Comparison of ENCODE assay signal across 18 mouse cellular contexts in genomic region chr11:5054151-5054550, GRCm38 (mm10).
"Had no signal": no experiment of that assay in that cellular context is flagged by ENCODE, and none has a peak within 500 bp of the region (broad histone marks: within the 10 kb centered on the region; RNA-seq: fewer than 3 reads in every experiment).

No protein-coding gene starts in this region.

- H3K9ac ChIP-seq: limb, embryonic 12.5 days; limb, embryonic 15.5 days; liver, embryonic 13.5 days; midbrain, embryonic 13.5 days; stomach, embryonic 15.5 days had no signal

- H3K9me3 ChIP-seq: limb, embryonic 12.5 days; limb, embryonic 15.5 days; liver, embryonic 13.5 days; midbrain, embryonic 13.5 days; stomach, embryonic 15.5 days had no signal

- ATAC-seq: midbrain, embryonic 13.5 days; midbrain, embryonic 16.5 days had no signal

- DNase-seq: kidney, adult 18-20 months; kidney, postnatal 4 days; layer of hippocampus, adult 9-11 months; layer of hippocampus, postnatal 36 days; liver, embryonic 13.5 days; lung, adult 2 months; lung, postnatal 14 days; lung, postnatal 4 days; right cerebral cortex, postnatal 4 days; thymus, adult 2 months; thymus, postnatal 14 days; thymus, postnatal 4 days had no signal

- H3K4me3 ChIP-seq: left cerebral cortex, adult 2 months; limb, embryonic 12.5 days; limb, embryonic 15.5 days; liver, embryonic 13.5 days; midbrain, embryonic 13.5 days; stomach, embryonic 15.5 days had no signal

- H3K27ac ChIP-seq: left cerebral cortex, adult 2 months; limb, embryonic 12.5 days; limb, embryonic 15.5 days; liver, embryonic 13.5 days; midbrain, embryonic 13.5 days; stomach, embryonic 15.5 days had no signal

- H3K4me2 ChIP-seq: limb, embryonic 12.5 days; limb, embryonic 15.5 days; liver, embryonic 13.5 days; midbrain, embryonic 13.5 days; stomach, embryonic 15.5 days had no signal

- H3K36me3 ChIP-seq: limb, embryonic 12.5 days; limb, embryonic 15.5 days; liver, embryonic 13.5 days; midbrain, embryonic 13.5 days; stomach, embryonic 15.5 days had no signal
